23 mouse cellular contexts compared by ENCODE assay signal in the genomic region with DNA sequence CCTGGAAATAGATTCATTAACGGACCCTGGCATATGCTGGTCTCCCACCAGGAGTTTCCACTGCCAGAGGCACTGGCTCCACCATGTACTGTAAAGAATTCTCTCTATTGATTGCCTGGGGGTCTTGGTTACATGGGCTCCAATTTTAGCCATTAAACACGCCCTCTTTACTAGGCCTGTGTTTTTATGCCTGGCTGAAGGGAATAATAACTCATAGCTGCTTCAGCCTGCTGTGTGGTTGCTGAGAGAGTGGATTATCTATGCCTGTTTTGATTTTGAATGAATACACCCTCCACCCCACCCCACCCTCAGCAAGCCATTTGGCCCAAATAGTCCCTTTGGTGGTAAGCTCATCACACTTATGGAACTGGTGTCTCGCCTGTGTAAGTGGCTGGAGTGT. TPM values are rescaled to one million over a fixed set of nuclear protein-coding genes. Genes with fewer than 3 reads are reported as not detected.
DNase-seq lines count a peak whose midpoint lies in the region; ATAC-seq and TF ChIP-seq lines count a peak whose summit lies in the region.
"Had no signal": no experiment of that assay in that cellular context is flagged by ENCODE, and none has a peak within 500 bp of the region (broad histone marks: within the 10 kb centered on the region; RNA-seq: fewer than 3 reads in every experiment).

No protein-coding gene starts in this region.

- 63% methylated on average over 3 of the region's 3 CpGs for WGBS in hindbrain, embryonic 11.5 days
- 26% methylated on average over 3 of the region's 3 CpGs for WGBS in hindbrain, postnatal 0 days
- 33% methylated on average over 3 of the region's 3 CpGs for WGBS in neural tube, embryonic 12.5 days
- 37% methylated on average over 3 of the region's 3 CpGs for WGBS in neural tube, embryonic 15.5 days
- 25% methylated on average over 3 of the region's 3 CpGs for WGBS in hindbrain, embryonic 16.5 days

- H3K4me2 ChIP-seq in hindbrain, embryonic 11.5 days (replicated peaks; ENCODE audit: low read depth, low read length): no peak overlapping the region
- H3K4me2 ChIP-seq in hindbrain, postnatal 0 days (ENCODE audit: low read depth, low read length): no peak overlapping the region
- no peak overlapping the region for H3K4me2 ChIP-seq in neural tube, embryonic 12.5 days (replicated peaks)
- no peak overlapping the region for H3K4me2 ChIP-seq in neural tube, embryonic 15.5 days
- no peak overlapping the region for H3K4me2 ChIP-seq in hindbrain, embryonic 16.5 days (ENCODE audit: low read length)
- H3K4me2 ChIP-seq: heart, embryonic 13.5 days; stomach, embryonic 15.5 days had no signal

- H3K27me3 ChIP-seq in hindbrain, embryonic 11.5 days (ENCODE audit: control insufficient read depth, insufficient read depth, low read length): no peaks in the 10 kb centered on the region
- no peaks in the 10 kb centered on the region for H3K27me3 ChIP-seq in hindbrain, postnatal 0 days (ENCODE audit: insufficient read depth, low read length)
- no peaks in the 10 kb centered on the region for H3K27me3 ChIP-seq in neural tube, embryonic 12.5 days (replicated peaks)
- H3K27me3 ChIP-seq in neural tube, embryonic 15.5 days (replicated peaks): no peaks in the 10 kb centered on the region
- H3K27me3 ChIP-seq in hindbrain, embryonic 16.5 days (replicated peaks; ENCODE audit: control insufficient read depth, insufficient read depth, low read length): no peaks in the 10 kb centered on the region
- H3K27me3 ChIP-seq: heart, embryonic 13.5 days; stomach, embryonic 15.5 days had no signal

- no peak overlapping the region for H3K27ac ChIP-seq in hindbrain, embryonic 11.5 days (ENCODE audit: low read depth, low read length)
- no peak overlapping the region for H3K27ac ChIP-seq in hindbrain, postnatal 0 days
- H3K27ac ChIP-seq in neural tube, embryonic 12.5 days: no peak overlapping the region
- H3K27ac ChIP-seq in neural tube, embryonic 15.5 days (replicated peaks): no peak overlapping the region
- no peak overlapping the region for H3K27ac ChIP-seq in hindbrain, embryonic 16.5 days (ENCODE audit: low read depth, low read length)
- H3K27ac ChIP-seq: embryonic facial prominence, embryonic 10.5 days; heart, adult 2 months; heart, embryonic 13.5 days; limb, embryonic 10.5 days; stomach, embryonic 15.5 days had no signal

- no peak overlapping the region for H3K4me3 ChIP-seq in hindbrain, embryonic 11.5 days (ENCODE audit: low read depth, low read length)
- no peak overlapping the region for H3K4me3 ChIP-seq in hindbrain, postnatal 0 days (ENCODE audit: low read length)
- H3K4me3 ChIP-seq in neural tube, embryonic 12.5 days: no peak overlapping the region
- H3K4me3 ChIP-seq in neural tube, embryonic 15.5 days (replicated peaks): no peak overlapping the region
- no peak overlapping the region for H3K4me3 ChIP-seq in hindbrain, embryonic 16.5 days (ENCODE audit: low read length)
- H3K4me3 ChIP-seq: embryonic facial prominence, embryonic 10.5 days; heart, adult 2 months; heart, embryonic 13.5 days; limb, embryonic 10.5 days; stomach, embryonic 15.5 days had no signal

- no peaks in the 10 kb centered on the region for H3K36me3 ChIP-seq in hindbrain, embryonic 11.5 days (ENCODE audit: control insufficient read depth, insufficient read depth, low read length)
- no peaks in the 10 kb centered on the region for H3K36me3 ChIP-seq in hindbrain, postnatal 0 days (ENCODE audit: insufficient read depth, low read length)
- no peaks in the 10 kb centered on the region for H3K36me3 ChIP-seq in neural tube, embryonic 12.5 days
- no peaks in the 10 kb centered on the region for H3K36me3 ChIP-seq in neural tube, embryonic 15.5 days
- no peaks in the 10 kb centered on the region for H3K36me3 ChIP-seq in hindbrain, embryonic 16.5 days (ENCODE audit: control insufficient read depth, insufficient read depth, low read length)
- H3K36me3 ChIP-seq: embryonic facial prominence, embryonic 10.5 days; heart, embryonic 13.5 days; limb, embryonic 10.5 days; stomach, embryonic 15.5 days had no signal

- no peak for TF ChIP-seq CTCF in hindbrain, postnatal 0 days (IDR thresholded peaks at IDR 0.05; ENCODE audit: low read depth)

- H3K9me3 ChIP-seq in hindbrain, embryonic 11.5 days (ENCODE audit: control insufficient read depth, low read length): no peaks in the 10 kb centered on the region
- no peaks in the 10 kb centered on the region for H3K9me3 ChIP-seq in hindbrain, postnatal 0 days (ENCODE audit: low read length)
- no peaks in the 10 kb centered on the region for H3K9me3 ChIP-seq in neural tube, embryonic 12.5 days
- H3K9me3 ChIP-seq in neural tube, embryonic 15.5 days (replicated peaks): no peaks in the 10 kb centered on the region
- no peaks in the 10 kb centered on the region for H3K9me3 ChIP-seq in hindbrain, embryonic 16.5 days (ENCODE audit: control insufficient read depth, low read length)
- H3K9me3 ChIP-seq: embryonic facial prominence, embryonic 10.5 days; heart, embryonic 13.5 days; limb, embryonic 10.5 days; stomach, embryonic 15.5 days had no signal

- no peaks in the 10 kb centered on the region for H3K4me1 ChIP-seq in hindbrain, embryonic 11.5 days (replicated peaks; ENCODE audit: control insufficient read depth, insufficient read depth, low read length)
- no peaks in the 10 kb centered on the region for H3K4me1 ChIP-seq in hindbrain, postnatal 0 days (ENCODE audit: insufficient read depth, low read length)
- no peaks in the 10 kb centered on the region; the same call in 1 of the 2 replicates for H3K4me1 ChIP-seq in neural tube, embryonic 12.5 days
- H3K4me1 ChIP-seq in neural tube, embryonic 15.5 days: peaks cover 6% of the 10 kb centered on the region; the same call in 1 of the 2 replicates
- H3K4me1 ChIP-seq in hindbrain, embryonic 16.5 days (ENCODE audit: control insufficient read depth, insufficient read depth, low read depth, low read length): no peaks in the 10 kb centered on the region
- H3K4me1 ChIP-seq: embryonic facial prominence, embryonic 10.5 days; heart, embryonic 13.5 days; limb, embryonic 10.5 days; stomach, embryonic 15.5 days had no signal

- ATAC-seq in hindbrain, embryonic 11.5 days (ENCODE audit: low FRiP score): peak; percentile 85
- no peak; the same call in 1 of the 2 replicates for ATAC-seq in hindbrain, postnatal 0 days
- ATAC-seq in neural tube, embryonic 12.5 days (ENCODE audit: low FRiP score, low read depth): peak; percentile 66
- ATAC-seq in neural tube, embryonic 15.5 days (ENCODE audit: low FRiP score): no peak
- peak; percentile 74; the same call in 1 of the 2 replicates for ATAC-seq in hindbrain, embryonic 16.5 days
- ATAC-seq: CD4-positive, CD25-positive, alpha-beta regulatory T cell, adult 4 months had no signal

- H3K9ac ChIP-seq in hindbrain, embryonic 11.5 days (ENCODE audit: low read depth, low read length): no peak overlapping the region
- no peak overlapping the region for H3K9ac ChIP-seq in hindbrain, postnatal 0 days (replicated peaks; ENCODE audit: low read length)
- no peak overlapping the region for H3K9ac ChIP-seq in neural tube, embryonic 12.5 days
- no peak overlapping the region for H3K9ac ChIP-seq in neural tube, embryonic 15.5 days (replicated peaks)
- H3K9ac ChIP-seq in hindbrain, embryonic 16.5 days (ENCODE audit: low read depth, low read length): no peak overlapping the region
- H3K9ac ChIP-seq: heart, embryonic 13.5 days; stomach, embryonic 15.5 days had no signal

- DNase-seq in hindbrain, embryonic 11.5 days (ENCODE audit: low spot score): no peak
- no peak for DNase-seq in hindbrain, postnatal 0 days (ENCODE audit: low spot score)
- DNase-seq in right cerebral cortex, adult 2 months (ENCODE audit: low spot score in 2 of 2): no peak
- DNase-seq in Muller cell, postnatal 12 days (ENCODE audit: inconsistent ontology term): no peak
- DNase-seq in embryo, embryonic 10.5 days (ENCODE audit: low spot score): no peak
- DNase-seq: adrenal gland, postnatal 25 days; cerebellum, adult 9-10 months; gastrocnemius, postnatal 25 days; heart, adult 2 months; heart, postnatal 14 days; kidney, adult 8-10 months; kidney, postnatal 10 days; liver; lung, postnatal 4 days; thymus, postnatal 36 days had no signal

RNA-seq across cellular contexts. Expression of a gene that starts 20.9 kb away (rescaled TPM):
- 139 and 148 TPM in 2 replicates for polyA plus RNA-seq in hindbrain, embryonic 11.5 days (2014; fragmentation: Nextera tagmentation; extraction: Ambion mirVana)
- 104 and 143 TPM in 2 replicates for total RNA-seq in hindbrain, postnatal 0 days (2014; rRNA removed)
- 121 and 127 TPM in 2 replicates for polyA plus RNA-seq in hindbrain, postnatal 0 days (2015; fragmentation: Nextera tagmentation; extraction: Ambion mirVana)
- 109 and 112 TPM in 2 replicates for polyA plus RNA-seq in neural tube, embryonic 12.5 days (2016; fragmentation: Nextera tagmentation; extraction: Ambion mirVana)
- polyA plus RNA-seq in neural tube, embryonic 15.5 days (2015; fragmentation: Nextera tagmentation; extraction: Ambion mirVana): 116 and 128 TPM in 2 replicates
- 141 and 165 TPM in 2 replicates for polyA plus RNA-seq in hindbrain, embryonic 16.5 days (2015; fragmentation: Nextera tagmentation; extraction: Ambion mirVana)

Comparison
In these comparisons a context has a peak if more than half of its experiments do, and no peak if none do; other contexts are left out.
1. ATAC-seq: peak in hindbrain, embryonic 11.5 days (single experiment), neural tube, embryonic 12.5 days (single experiment) and hindbrain, embryonic 16.5 days (single experiment); none in hindbrain, postnatal 0 days (single experiment) and neural tube, embryonic 15.5 days (single experiment).